Mouse (Mus musculus) heart, embryonic 16.5 days (tissue): ENCODE results near the gene Olfr1432. TPM values are rescaled to one million over a fixed set of nuclear protein-coding genes. Genes with fewer than 3 reads are reported as not detected.
"Not testable (repeated sequence)": the region's sequence is repeated elsewhere in the genome, so short reads cannot be mapped to it uniquely, and the experiment has no call there.

Experiments
- ATAC-seq: fragments of 200-750 bp; cut with Nextera tagmentation; replicated peaks from 2 replicates; pipeline ENCODE4 v1.8.0; 2017; ENCODE audit warnings: moderate number of reproducible peaks; ENCODE audit not compliant: insufficient read depth, low FRiP score; ENCODE audit errors: extremely low read depth
- H3K27ac ChIP-seq: fragments of 300-500 bp; sonication (generic); 2 replicates; pipeline ENCODE4 v1.5.1; 2014; ENCODE audit warnings: mild to moderate bottlenecking, low read length, control low read depth, moderate library complexity
- H3K27me3 ChIP-seq: fragments of 300-500 bp; sonication (generic); 2 replicates; pipeline ENCODE4 v1.6.1; 2014; ENCODE audit warnings: low read length, mixed read lengths; ENCODE audit not compliant: control insufficient read depth, insufficient read depth
- H3K36me3 ChIP-seq: fragments of 300-500 bp; sonication (generic); 2 replicates; pipeline ENCODE4 v1.6.1; 2014; ENCODE audit not compliant: control insufficient read depth, insufficient read depth
- H3K4me1 ChIP-seq: fragments of 300-500 bp; sonication (generic); 2 replicates; pipeline ENCODE4 v1.6.1; 2014; ENCODE audit warnings: low read length, mixed read lengths; ENCODE audit not compliant: control insufficient read depth, insufficient read depth
- H3K4me2 ChIP-seq: fragments of 300-500 bp; sonication (generic); 2 replicates; pipeline ENCODE4 v1.6.1; 2014; ENCODE audit warnings: low read depth, mild to moderate bottlenecking, control low read depth, low read length
- H3K4me3 ChIP-seq: fragments of 300-500 bp; sonication (generic); 2 replicates; pipeline ENCODE4 v1.5.1; 2014; ENCODE audit warnings: mild to moderate bottlenecking, control low read depth, low read length
- H3K9ac ChIP-seq: fragments of 300-500 bp; sonication (generic); 2 replicates; pipeline ENCODE4 v1.6.1; 2014; ENCODE audit warnings: low read length, control low read depth
- H3K9me3 ChIP-seq: fragments of 300-500 bp; sonication (generic); replicated peaks from 2 replicates; pipeline ENCODE4 v1.6.1; 2016; ENCODE audit warnings: low read length; ENCODE audit not compliant: control insufficient read depth
- WGBS: fragments of 180-500 bp; shearing (Covaris S2); extraction: QIAGEN DNeasy Blood & Tissue Kit; methylation state at CpG from one replicate; pipeline ENCODE4 v1.1.7; 2014; 5-methylcytosine and 5-hydroxymethylcytosine counted together
- polyA plus RNA-seq: library from polyadenylated mRNA; unstranded; fragments of >200 nt; fragmentation: Nextera tagmentation; extraction: Ambion mirVana; gene quantifications from 2 replicates; pipeline ENCODE4 v1.2.1, GENCODE M21; 2015

Gene Olfr1432
- polyA plus RNA-seq: not detected in 2 replicates

- H3K27me3 ChIP-seq, H3K4me1 ChIP-seq, H3K9ac ChIP-seq, H3K4me3 ChIP-seq, ATAC-seq, H3K27ac ChIP-seq, H3K4me2 ChIP-seq, H3K9me3 ChIP-seq, H3K36me3 ChIP-seq: not testable (repeated sequence)
These were observed at the start of gene Olfr1432 for GRCm38 (mm10) chr19:12232496-12232895. Gene Olfr1432, minus strand, starts transcription at chr19:12232596.

DNA sequence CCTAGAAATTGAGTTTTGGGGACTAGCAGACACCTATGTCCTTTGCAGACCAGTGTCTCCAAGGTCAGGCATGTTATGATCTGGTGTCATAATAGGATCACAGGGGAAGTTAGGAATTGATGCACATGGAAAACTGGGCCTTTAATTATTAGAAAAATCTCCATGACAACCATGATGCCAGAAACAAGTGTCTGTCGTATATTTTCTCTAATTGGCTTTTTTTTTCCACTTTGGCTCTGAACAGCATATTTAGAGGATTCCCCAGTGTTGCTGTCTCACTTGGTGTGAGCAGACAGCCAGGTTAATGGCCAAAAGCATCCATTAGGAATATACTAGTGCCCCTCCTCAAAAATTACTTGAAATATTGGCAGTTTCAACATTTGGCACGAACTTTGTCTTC lies 47.2 kb upstream of the Olfr1432 start, which contains the start of gene Olfr1434:
TSS of gene Olfr1434 (plus strand) at position 301 of the 400 bp plus-strand sequence.
- no peak within 1 kb of the TSS for H3K9ac ChIP-seq
- H3K27me3 ChIP-seq: no peaks in the 10 kb centered on the region
- no peak within 1 kb of the TSS for H3K4me3 ChIP-seq
- 53% methylated on average over 2 of the region's 2 CpGs for WGBS
- no peak within 1 kb of the TSS for H3K27ac ChIP-seq
- H3K4me2 ChIP-seq: no peak within 1 kb of the TSS
- H3K9me3 ChIP-seq: no peaks in the 10 kb centered on the region
- no peaks in the 10 kb centered on the region for H3K4me1 ChIP-seq
- no peaks in the 10 kb centered on the region for H3K36me3 ChIP-seq
- ATAC-seq: no peak

- Histone ChIP-seq H3K27me3 (no peaks in the 10 kb centered on the region), H3K9ac (no peak within 1 kb of the TSS), H3K27ac (no peak within 1 kb of the TSS), H3K4me1 (no peaks in the 10 kb centered on the region), H3K4me3 (no peak within 1 kb of the TSS), H3K9me3 (no peaks in the 10 kb centered on the region), H3K36me3 (no peaks in the 10 kb centered on the region), H3K4me2 (no peak within 1 kb of the TSS)
- 45% methylated on average over 1 of the region's 1 CpGs for WGBS
- ATAC-seq: no peak
These were observed 28.3 kb upstream of the Olfr1432 start, which contains the start of gene Olfr235 for GRCm38 (mm10) chr19:12260732-12261131. Gene Olfr235, plus strand, starts transcription at chr19:12261032.

- ATAC-seq: no peak
- Histone ChIP-seq H3K27ac (no peak within 1 kb of the TSS), H3K4me1 (no peaks in the 10 kb centered on the region), H3K36me3 (no peaks in the 10 kb centered on the region), H3K27me3 (no peaks in the 10 kb centered on the region), H3K9ac (no peak within 1 kb of the TSS), H3K9me3 (no peaks in the 10 kb centered on the region), H3K4me3 (no peak within 1 kb of the TSS), H3K4me2 (no peak within 1 kb of the TSS)
- 66% methylated on average over 1 of the region's 1 CpGs for WGBS
These were observed 9.2 kb upstream of the Olfr1432 start, which contains the start of gene Olfr262 for GRCm38 (mm10) chr19:12241559-12241958. Gene Olfr262, minus strand, starts transcription at chr19:12241659.

- Histone ChIP-seq H3K9ac (no peak within 1 kb of the TSS), H3K27ac (no peak within 1 kb of the TSS), H3K4me2 (no peak within 1 kb of the TSS), H3K9me3 (0 out of 2 replicates have a peak, but pooled peaks cover 4% of the 10 kb centered on the region), H3K36me3 (no peaks in the 10 kb centered on the region), H3K4me1 (no peaks in the 10 kb centered on the region), H3K4me3 (no peak within 1 kb of the TSS), H3K27me3 (no peaks in the 10 kb centered on the region)
- no peak for ATAC-seq
- 53% methylated on average over 1 of the region's 1 CpGs for WGBS
These were observed 32.1 kb downstream of the Olfr1432 start, which contains the start of gene Olfr1431 for GRCm38 (mm10) chr19:12200334-12200733. Gene Olfr1431, plus strand, starts transcription at chr19:12200634.

DNA sequence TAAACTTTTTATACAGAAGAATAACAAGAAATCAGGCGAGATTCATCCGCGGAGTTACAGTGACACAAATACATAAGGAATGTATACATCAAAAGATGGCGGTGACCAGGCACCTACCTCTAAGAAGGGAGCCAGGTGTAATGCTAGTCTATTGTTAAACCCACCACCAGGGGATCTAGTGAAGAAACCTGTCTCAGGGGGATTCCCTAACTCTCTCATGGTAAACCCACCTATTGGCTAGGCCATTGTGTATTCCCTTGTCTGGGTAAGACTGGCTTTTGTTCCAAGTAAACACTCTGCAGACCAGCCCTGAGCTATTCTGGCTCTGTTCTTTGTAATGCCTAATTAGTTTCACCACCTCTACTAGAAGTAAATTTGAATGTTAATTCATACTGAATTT lies 33.3 kb downstream of the Olfr1432 start:
- 77% methylated on average over 4 of the region's 4 CpGs for WGBS
- not testable (repeated sequence) for H3K4me3 ChIP-seq, H3K4me1 ChIP-seq, H3K4me2 ChIP-seq, ATAC-seq, H3K36me3 ChIP-seq, H3K27ac ChIP-seq, H3K9ac ChIP-seq, H3K27me3 ChIP-seq, H3K9me3 ChIP-seq

Other genes starting within 250 kb of the Olfr1432 start
- gene Olfr1423, start 191.3 kb downstream of the Olfr1432 start, polyA plus RNA-seq: not detected in 2 replicates
- gene Olfr1424, start 169.9 kb downstream of the Olfr1432 start, polyA plus RNA-seq: not detected in 2 replicates
- not detected in 2 replicates for gene Olfr1425, start 154.9 kb downstream of the Olfr1432 start, polyA plus RNA-seq
- not detected in 2 replicates for gene Olfr1426, start 140.6 kb downstream of the Olfr1432 start, polyA plus RNA-seq
- not detected in 2 replicates for gene Olfr1427, start 129.3 kb downstream of the Olfr1432 start, polyA plus RNA-seq
- not detected in 2 replicates for gene Olfr1428, start 116.7 kb downstream of the Olfr1432 start, polyA plus RNA-seq
- gene Olfr76, start 109.4 kb downstream of the Olfr1432 start, polyA plus RNA-seq: not detected in 2 replicates
- not detected in 2 replicates for gene Olfr1555-ps1, start 62.5 kb downstream of the Olfr1432 start, polyA plus RNA-seq
- gene Olfr1431, start 32.0 kb downstream of the Olfr1432 start, polyA plus RNA-seq: not detected in 2 replicates
- not detected in 2 replicates for gene Olfr262, start 9.1 kb upstream of the Olfr1432 start, polyA plus RNA-seq
- not detected in 2 replicates for gene Olfr235, start 28.4 kb upstream of the Olfr1432 start, polyA plus RNA-seq
- not detected in 2 replicates for gene Olfr1434, start 47.3 kb upstream of the Olfr1432 start, polyA plus RNA-seq
- gene Olfr1436, start 66.5 kb upstream of the Olfr1432 start, polyA plus RNA-seq: not detected in 2 replicates
- gene Olfr1437, start 92.5 kb upstream of the Olfr1432 start, polyA plus RNA-seq: not detected in 2 replicates
- not detected in 2 replicates for gene Olfr1438-ps1, start 103.3 kb upstream of the Olfr1432 start, polyA plus RNA-seq
- gene Olfr1440, start 154.7 kb upstream of the Olfr1432 start, polyA plus RNA-seq: not detected in 2 replicates
- not detected in 2 replicates for gene Olfr1441, start 184.8 kb upstream of the Olfr1432 start, polyA plus RNA-seq
- not detected in 2 replicates for gene Pfpl, start 195.3 kb upstream of the Olfr1432 start, polyA plus RNA-seq
- 0.37 and 0.41 TPM in 2 replicates for gene Mpeg1, start 228.2 kb upstream of the Olfr1432 start, polyA plus RNA-seq